Mouse (Mus musculus) layer of hippocampus, postnatal 36 days (tissue): Measurements from ENCODE around the gene Noto. TPM values are rescaled to one million over a fixed set of nuclear protein-coding genes. Genes with fewer than 3 reads are reported as not detected.

Experiments
- DNase-seq, 2 experiments: peaks; one replicate each; pipeline ENCODE4 v3.0.0; 2022
- total RNA-seq, 2 experiments: library from RNA; stranded (reverse); gene quantifications; 2 replicates each; pipeline ENCODE4 v1.2.3; 2021

Gene Noto
- total RNA-seq, 2 experiments from 2014 or later: not detected

GRCm38 (mm10) chr6:85478416-85478815 is 54.7 kb downstream of the Noto start:
- DNase-seq: no peak

Other genes with a start within 250 kb of the Noto start
- gene Emx1, start 236.4 kb upstream of the Noto start, total RNA-seq: 10 to 100 TPM; 17.6 to 19.3 TPM
- 100 to 1,000 TPM; 164 to 165 TPM for gene Sfxn5, start 90.5 kb upstream of the Noto start, total RNA-seq
- 10 to 100 TPM; 49.1 to 52.6 TPM for gene Rab11fip5, start 49.3 kb upstream of the Noto start, total RNA-seq
- gene Smyd5, start 8.1 kb downstream of the Noto start, total RNA-seq: 10 to 100 TPM; 42.3 to 42.9 TPM
- 100 to 1,000 TPM; 225 to 226 TPM for gene Cct7, start 27.6 kb downstream of the Noto start, total RNA-seq
- gene Pradc1, start 28.1 kb downstream of the Noto start, total RNA-seq: 10 to 100 TPM; 14.1 to 16.0 TPM
- gene Fbxo41, start 79.1 kb downstream of the Noto start, total RNA-seq: 10 to 100 TPM; 91.2 to 96.6 TPM
- gene Egr4, start 89.7 kb downstream of the Noto start, total RNA-seq: 10 to 100 TPM; 26.1 to 33.4 TPM
- gene Alms1, start 163.6 kb downstream of the Noto start, total RNA-seq: 1 to 10 TPM; 6.9 to 7.8 TPM